Mouse (Mus musculus) small intestine, adult 2 months (tissue): ENCODE data around the gene Pitpnm3. TPM values are rescaled to one million over a fixed set of nuclear protein-coding genes. Genes with fewer than 3 reads are reported as not detected.

Experiments
- H3K27ac ChIP-seq: fragments of 200-500 bp; 2 replicates; pipeline ENCODE4 v1.5.1; 2012; ENCODE audit warnings: low read depth, low read length, control low read depth, inconsistent platforms; ENCODE audit not compliant: insufficient read depth
- H3K27me3 ChIP-seq: fragments of 200-500 bp; 2 replicates; pipeline ENCODE4 v1.6.1; 2012; ENCODE audit warnings: mild to moderate bottlenecking, moderate library complexity, low read length, inconsistent platforms; ENCODE audit not compliant: control insufficient read depth, insufficient read depth
- H3K36me3 ChIP-seq: fragments of 200-500 bp; 2 replicates; pipeline ENCODE4 v1.6.1; 2012; ENCODE audit warnings: mild to moderate bottlenecking, low read length, control low read depth, inconsistent platforms; ENCODE audit not compliant: control insufficient read depth, insufficient read depth
- H3K4me1 ChIP-seq: fragments of 200-500 bp; 2 replicates; pipeline ENCODE4 v1.6.1; 2012; ENCODE audit warnings: low read length, inconsistent platforms, mixed read lengths; ENCODE audit not compliant: control insufficient read depth, insufficient read depth, insufficient read length
- H3K4me3 ChIP-seq: fragments of 200-500 bp; 2 replicates; pipeline ENCODE4 v1.5.1; 2012; ENCODE audit warnings: low read depth, mild to moderate bottlenecking, control low read depth, inconsistent platforms, low read length, moderate library complexity
- CTCF ChIP-seq: fragments of 200-500 bp; IDR thresholded peaks from 2 replicates; pipeline ENCODE4 v1.5.1; 2012; ENCODE audit warnings: low read depth, mild to moderate bottlenecking, control low read depth, inconsistent platforms, low read length, moderate library complexity, mixed read lengths; ENCODE audit not compliant: insufficient replicate concordance, insufficient read length; ENCODE audit errors: extremely low read depth
- POLR2A ChIP-seq: fragments of 200-500 bp; IDR thresholded peaks from 2 replicates; pipeline ENCODE4 v1.6.1; 2012; ENCODE audit warnings: low read depth, mild to moderate bottlenecking, control low read depth, inconsistent platforms, low read length, moderate library complexity
- WGBS: fragments of 180-500 bp; shearing (Covaris S2); methylation state at CpG from one replicate; pipeline ENCODE4 v1.1.7; 2018; 5-methylcytosine and 5-hydroxymethylcytosine counted together
- polyA plus RNA-seq: library from polyadenylated mRNA; depleted of rRNA; stranded (reverse); fragments of >200 nt; gene quantifications from 2 replicates; pipeline ENCODE4 v1.2.3, GENCODE M21; 2012

Pitpnm3 gene
- polyA plus RNA-seq, 1 experiment: 3.0 TPM

DNA sequence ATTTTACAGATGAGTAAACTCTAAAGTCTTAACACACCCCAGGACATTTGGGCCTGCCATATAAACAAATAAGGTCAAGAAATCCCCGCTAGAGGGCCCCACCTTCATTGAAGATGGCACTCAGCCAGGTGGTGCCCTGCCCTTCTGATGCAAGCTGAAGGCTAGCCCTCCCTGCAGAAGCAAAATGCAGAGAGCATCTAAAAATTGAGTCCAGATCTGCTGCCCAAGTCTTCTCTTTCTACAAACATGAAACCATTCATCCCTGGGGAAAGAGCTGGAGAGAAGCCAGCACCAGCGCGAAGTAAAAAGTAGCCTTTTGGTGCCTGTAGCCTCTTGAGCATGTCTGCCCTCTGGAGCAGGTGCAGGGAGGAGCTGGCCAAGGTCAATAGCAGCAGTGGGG, 57.5 kb downstream of the Pitpnm3 start:
- no peaks in the 10 kb centered on the region for H3K36me3 ChIP-seq
- 31% methylated on average over 3 of the region's 3 CpGs for WGBS
- no peak overlapping the region for H3K27ac ChIP-seq
- H3K27me3 ChIP-seq: no peaks in the 10 kb centered on the region
- H3K4me3 ChIP-seq: no peak overlapping the region
- TF ChIP-seq CTCF (no peak), POLR2A (no peak)
- no peaks in the 10 kb centered on the region for H3K4me1 ChIP-seq

DNA sequence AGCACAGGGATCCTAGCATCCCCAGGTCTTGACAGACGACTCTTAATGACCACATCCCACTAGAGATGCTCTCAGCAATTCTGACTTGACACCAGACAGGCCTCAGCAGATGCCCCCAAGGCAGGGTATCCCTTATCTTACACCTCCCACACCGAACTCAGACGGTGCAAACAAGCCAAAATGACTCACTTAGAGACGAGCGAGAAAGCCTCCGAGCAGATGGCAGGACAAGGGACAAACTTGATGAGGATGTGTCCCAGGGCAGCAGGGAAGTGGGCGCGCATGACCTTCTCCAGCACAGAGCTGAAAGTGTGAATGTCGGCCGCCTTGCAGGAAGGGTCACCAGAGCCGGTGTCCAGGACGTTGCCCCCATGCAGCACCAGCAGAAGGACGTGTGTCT, 61.3 kb downstream of the Pitpnm3 start:
- Histone ChIP-seq H3K27ac (no peak overlapping the region), H3K27me3 (no peaks in the 10 kb centered on the region), H3K36me3 (no peaks in the 10 kb centered on the region), H3K4me3 (no peak overlapping the region), H3K4me1 (no peaks in the 10 kb centered on the region)
- TF ChIP-seq POLR2A (no peak), CTCF (no peak)
- WGBS: 72% methylated on average over 13 of the region's 13 CpGs

DNA sequence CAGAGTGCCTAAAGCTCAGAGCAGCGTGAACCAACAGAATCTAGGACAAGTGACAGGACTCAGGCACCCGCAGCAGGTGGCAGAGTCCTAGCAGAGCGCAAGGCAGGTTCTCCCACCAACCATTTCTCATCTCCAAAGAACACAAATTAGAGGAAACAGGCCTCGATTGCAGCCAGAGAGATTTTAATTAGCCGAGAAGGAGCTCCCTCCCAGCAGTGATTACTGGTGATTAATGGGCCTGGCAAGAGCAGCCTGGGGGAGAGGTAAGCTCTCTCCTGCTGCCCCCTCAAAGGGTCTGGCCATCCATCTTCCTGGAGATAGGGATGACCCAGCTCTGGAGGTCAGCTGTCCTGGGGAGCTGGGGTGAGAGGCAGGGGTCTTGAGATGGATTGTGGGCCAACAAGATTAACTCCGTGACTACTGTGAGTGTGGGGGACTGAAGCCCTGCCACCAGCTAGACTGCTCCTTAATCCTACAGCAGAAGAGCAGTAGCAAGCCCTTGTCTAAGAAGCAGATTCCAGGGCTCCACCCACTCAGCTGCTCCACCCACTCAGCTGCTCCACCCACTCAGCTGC, 63.2 kb downstream of the Pitpnm3 start:
- Histone ChIP-seq H3K36me3 (no peaks in the 10 kb centered on the region), H3K27ac (no peak overlapping the region), H3K4me1 (no peaks in the 10 kb centered on the region), H3K27me3 (no peaks in the 10 kb centered on the region), H3K4me3 (no peak overlapping the region)
- 47% methylated on average over 6 of the region's 6 CpGs for WGBS
- no peak for TF ChIP-seq POLR2A
- TF ChIP-seq CTCF: no peak

DNA sequence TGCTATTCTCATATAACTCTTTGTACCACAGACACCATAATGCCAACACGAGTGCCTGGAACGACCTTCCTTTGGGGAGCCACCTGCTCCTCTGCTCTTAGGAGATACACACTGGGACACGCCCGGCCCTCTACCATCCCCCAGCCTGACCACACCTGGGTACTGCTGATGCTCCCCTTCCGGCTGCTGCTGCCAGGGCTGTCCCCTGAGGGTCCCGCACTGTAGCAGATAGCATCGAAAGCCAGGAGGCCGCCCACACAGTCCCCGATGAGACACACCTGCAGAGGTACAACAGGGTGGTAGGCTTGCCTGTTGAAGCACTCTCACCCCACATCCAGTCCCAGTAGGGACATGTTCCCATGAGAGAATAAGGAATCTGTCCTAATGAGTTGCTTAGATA, 64.8 kb downstream of the Pitpnm3 start:
- H3K4me1 ChIP-seq: no peaks in the 10 kb centered on the region; the same call in 1 of the 2 replicates
- no peak overlapping the region for H3K4me3 ChIP-seq
- no peak for TF ChIP-seq CTCF
- no peak for TF ChIP-seq POLR2A
- WGBS: 69% methylated on average over 9 of the region's 9 CpGs
- no peak overlapping the region for H3K27ac ChIP-seq
- no peaks in the 10 kb centered on the region for H3K27me3 ChIP-seq
- no peaks in the 10 kb centered on the region for H3K36me3 ChIP-seq

DNA sequence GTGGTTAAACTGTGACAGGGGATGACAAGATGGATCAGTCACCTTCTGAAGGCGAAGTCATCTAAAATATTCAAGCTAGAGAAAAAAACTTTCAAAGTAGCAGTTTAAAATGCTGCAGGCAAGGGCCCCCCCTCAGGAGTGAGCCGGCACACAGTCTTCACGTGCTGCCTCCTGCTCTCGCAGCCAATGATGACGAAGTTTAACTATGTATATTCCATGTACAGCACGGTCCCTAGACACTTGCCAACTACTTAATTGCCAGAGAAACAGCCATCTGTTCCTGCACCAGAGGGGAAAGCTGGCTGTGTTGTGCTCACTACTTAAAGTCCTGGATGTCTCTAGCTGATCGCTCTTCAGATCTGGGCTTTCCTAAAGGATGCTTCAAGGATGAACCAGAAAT, 67.6 kb downstream of the Pitpnm3 start:
- Histone ChIP-seq H3K4me1 (no peaks in the 10 kb centered on the region; the same call in 1 of the 2 replicates), H3K4me3 (no peak overlapping the region), H3K27me3 (no peaks in the 10 kb centered on the region), H3K36me3 (no peaks in the 10 kb centered on the region), H3K27ac (no peak overlapping the region)
- TF ChIP-seq POLR2A: no peak
- TF ChIP-seq CTCF: no peak
- 66% methylated on average over 7 of the region's 7 CpGs for WGBS

GRCm38 (mm10) chr11:72067326-72067725, 68.3 kb downstream of the Pitpnm3 start:
- WGBS: 83% methylated on average over 5 of the region's 5 CpGs
- TF ChIP-seq CTCF: no peak
- TF ChIP-seq POLR2A: no peak

DNA sequence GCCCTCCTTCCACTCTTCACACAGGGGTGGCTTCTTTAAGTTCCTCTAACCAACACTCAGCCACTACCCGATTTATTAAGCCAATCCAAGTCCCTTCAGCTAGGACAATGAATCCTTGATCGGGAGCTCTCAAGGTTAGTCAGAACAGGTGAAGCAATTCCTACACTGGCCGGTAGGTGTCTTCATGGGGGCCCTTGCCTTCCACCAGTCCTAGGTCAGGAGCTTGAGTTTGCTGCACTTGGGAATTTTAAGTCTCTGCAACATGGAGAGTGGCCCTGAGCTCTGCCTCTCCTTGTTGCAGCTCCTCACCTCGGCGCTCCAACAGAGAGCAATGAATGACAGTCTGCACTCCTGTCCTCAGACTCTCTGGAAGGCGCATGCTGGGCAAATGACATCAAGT, 69.2 kb downstream of the Pitpnm3 start:
- Histone ChIP-seq H3K27ac (no peak overlapping the region), H3K36me3 (no peaks in the 10 kb centered on the region), H3K4me1 (no peaks in the 10 kb centered on the region; the same call in 1 of the 2 replicates), H3K4me3 (no peak overlapping the region), H3K27me3 (no peaks in the 10 kb centered on the region)
- no peak for TF ChIP-seq POLR2A
- TF ChIP-seq CTCF: peak; percentile 55; the same call in 1 of the 2 replicates
- WGBS: 34% methylated on average over 6 of the region's 6 CpGs

More at GRCm38 (mm10) chr11:72067326-72067725, 68.3 kb downstream of the Pitpnm3 start:
- H3K4me3 ChIP-seq: no peak overlapping the region
- no peaks in the 10 kb centered on the region; the same call in 1 of the 2 replicates for H3K4me1 ChIP-seq
- H3K27ac ChIP-seq: no peak overlapping the region
- no peaks in the 10 kb centered on the region for H3K36me3 ChIP-seq
- H3K27me3 ChIP-seq: no peaks in the 10 kb centered on the region

- no peak for TF ChIP-seq POLR2A
- TF ChIP-seq CTCF: no peak
- no peak overlapping the region for H3K27ac ChIP-seq
- no peak overlapping the region for H3K4me3 ChIP-seq
- no peaks in the 10 kb centered on the region for H3K27me3 ChIP-seq
- H3K4me1 ChIP-seq: no peaks in the 10 kb centered on the region; the same call in 1 of the 2 replicates
- WGBS: 49% methylated on average over 8 of the region's 8 CpGs
- no peaks in the 10 kb centered on the region for H3K36me3 ChIP-seq
These were observed 70.5 kb downstream of the Pitpnm3 start for GRCm38 (mm10) chr11:72065103-72065502.
